Mouse (Mus musculus) gastrocnemius, adult 18-20 months (tissue): ENCODE measurements around the gene Enox1. TPM values are rescaled to one million over a fixed set of nuclear protein-coding genes. Genes with fewer than 3 reads are reported as not detected.

ENCODE experiments used
- DNase-seq: peaks from one replicate; pipeline ENCODE4 v3.0.0; 2021; ENCODE audit warnings: low spot score
- total RNA-seq, 2 experiments: library from RNA; stranded (reverse); gene quantifications; 2 replicates each; pipeline ENCODE4 v1.2.3; 2021

Gene Enox1
- total RNA-seq, 2 experiments from 2014 or later, result 1.0 to 1.2 TPM

GRCm38 (mm10) chr14:77371977-77372376 is 215.4 kb downstream of the Enox1 start:
- no peak for DNase-seq

GRCm38 (mm10) chr14:77373119-77373518 is 216.6 kb downstream of the Enox1 start:
- no peak for DNase-seq

- no peak for DNase-seq
Observed at GRCm38 (mm10) chr14:77375054-77375453, 218.5 kb downstream of the Enox1 start.

- DNase-seq, result peak; percentile 29
Observed at GRCm38 (mm10) chr14:77375618-77376017, 219.1 kb downstream of the Enox1 start.

- DNase-seq, result no peak
Observed at GRCm38 (mm10) chr14:77376731-77377130, 220.2 kb downstream of the Enox1 start.

- no peak for DNase-seq
Observed at GRCm38 (mm10) chr14:77377439-77377838, 220.9 kb downstream of the Enox1 start.

- DNase-seq, result no peak
Observed at GRCm38 (mm10) chr14:77377873-77378272, 221.3 kb downstream of the Enox1 start.

GRCm38 (mm10) chr14:77381532-77381931 is 225.0 kb downstream of the Enox1 start:
- no peak for DNase-seq

GRCm38 (mm10) chr14:77385621-77386020 is 229.1 kb downstream of the Enox1 start:
- no peak for DNase-seq

GRCm38 (mm10) chr14:77387877-77388276 is 231.3 kb downstream of the Enox1 start:
- no peak for DNase-seq

- no peak for DNase-seq
Observed at GRCm38 (mm10) chr14:77389276-77389675, 232.7 kb downstream of the Enox1 start.

GRCm38 (mm10) chr14:77392476-77392875 is 235.9 kb downstream of the Enox1 start:
- DNase-seq, result no peak

GRCm38 (mm10) chr14:77406241-77407114 is 249.9 kb downstream of the Enox1 start:
- DNase-seq, result no peak

- DNase-seq, result no peak
Observed at GRCm38 (mm10) chr14:77409271-77409940, 252.8 kb downstream of the Enox1 start.

- DNase-seq, result no peak
Observed at GRCm38 (mm10) chr14:77410354-77410753, 253.8 kb downstream of the Enox1 start.

- no peak for DNase-seq
Observed at GRCm38 (mm10) chr14:77413106-77413505, 256.5 kb downstream of the Enox1 start.

GRCm38 (mm10) chr14:77416358-77416757 is 259.8 kb downstream of the Enox1 start:
- DNase-seq, result no peak

GRCm38 (mm10) chr14:77421031-77421430 is 264.5 kb downstream of the Enox1 start:
- peak; percentile 13 for DNase-seq

- no peak for DNase-seq
Observed at GRCm38 (mm10) chr14:77423194-77423593, 266.6 kb downstream of the Enox1 start.

GRCm38 (mm10) chr14:77439426-77439825 is 282.9 kb downstream of the Enox1 start:
- no peak for DNase-seq

GRCm38 (mm10) chr14:77440805-77441204 is 284.2 kb downstream of the Enox1 start:
- peak; percentile 31 for DNase-seq

GRCm38 (mm10) chr14:77441541-77441940 is 285.0 kb downstream of the Enox1 start:
- DNase-seq, result no peak

GRCm38 (mm10) chr14:77448001-77448400 is 291.4 kb downstream of the Enox1 start:
- DNase-seq, result no peak
